Mouse (Mus musculus): ENCODE data around the gene Capn8. TPM values are rescaled to one million over a fixed set of nuclear protein-coding genes. Genes with fewer than 3 reads are reported as not detected.

Gene Capn8
- polyA plus RNA-seq, 1 experiment: 0.12 TPM

GRCm38 (mm10) chr1:182561945-182562514 is 2.8 kb upstream of the Capn8 start:
- H3K4me1 ChIP-seq (replicated peaks; ENCODE audit: control insufficient read depth, insufficient read depth, low read length): peaks cover 5% of the 10 kb centered on the region; the same call in 1 of the 2 replicates
- no peaks in the 10 kb centered on the region for H3K27me3 ChIP-seq (ENCODE audit: control insufficient read depth, insufficient read depth, low read length)
- no peaks in the 10 kb centered on the region for H3K36me3 ChIP-seq (ENCODE audit: control insufficient read depth, insufficient read depth, low read length)
- no peak overlapping the region for H3K27ac ChIP-seq (ENCODE audit: control insufficient read depth, insufficient read depth, low read length)
- 82% methylated on average over 11 of the region's 11 CpGs for WGBS
- TF ChIP-seq POLR2A (IDR thresholded peaks at IDR 0.05; ENCODE audit: control insufficient read depth, extremely low read depth, insufficient read depth, low read length, poor library complexity): no peak
- TF ChIP-seq CTCF (IDR thresholded peaks at IDR 0.05; ENCODE audit: borderline replicate concordance, control insufficient read depth, extremely low read depth, insufficient read depth, low read length, poor library complexity): no peak
- DNase-seq: no peak
- no peak overlapping the region for H3K4me3 ChIP-seq (ENCODE audit: control insufficient read depth, insufficient read depth, low read length)

- Histone ChIP-seq H3K36me3 (ENCODE audit: control insufficient read depth, insufficient read depth, low read length) (no peaks in the 10 kb centered on the region), H3K4me3 (ENCODE audit: control insufficient read depth, insufficient read depth, low read length) (no peak overlapping the region), H3K27ac (ENCODE audit: control insufficient read depth, insufficient read depth, low read length) (no peak overlapping the region), H3K4me1 (replicated peaks; ENCODE audit: control insufficient read depth, insufficient read depth, low read length) (peaks cover 5% of the 10 kb centered on the region; the same call in 1 of the 2 replicates), H3K27me3 (ENCODE audit: control insufficient read depth, insufficient read depth, low read length) (no peaks in the 10 kb centered on the region)
- TF ChIP-seq CTCF (IDR thresholded peaks at IDR 0.05; ENCODE audit: borderline replicate concordance, control insufficient read depth, extremely low read depth, insufficient read depth, low read length, poor library complexity): no peak
- TF ChIP-seq POLR2A (IDR thresholded peaks at IDR 0.05; ENCODE audit: control insufficient read depth, extremely low read depth, insufficient read depth, low read length, poor library complexity): no peak
- 38% methylated on average over 16 of the region's 16 CpGs for WGBS
- no peak for DNase-seq
Measured at GRCm38 (mm10) chr1:182562576-182563370, 2.0 kb upstream of the Capn8 start.

GRCm38 (mm10) chr1:182565351-182565835 is 586 bp downstream of the Capn8 start:
- no peaks in the 10 kb centered on the region for H3K36me3 ChIP-seq (ENCODE audit: control insufficient read depth, insufficient read depth, low read length)
- no peak overlapping the region for H3K27ac ChIP-seq (ENCODE audit: control insufficient read depth, insufficient read depth, low read length)
- no peak overlapping the region for H3K4me3 ChIP-seq (ENCODE audit: control insufficient read depth, insufficient read depth, low read length)
- TF ChIP-seq CTCF (IDR thresholded peaks at IDR 0.05; ENCODE audit: borderline replicate concordance, control insufficient read depth, extremely low read depth, insufficient read depth, low read length, poor library complexity): no peak
- no peak for TF ChIP-seq POLR2A (IDR thresholded peaks at IDR 0.05; ENCODE audit: control insufficient read depth, extremely low read depth, insufficient read depth, low read length, poor library complexity)
- no peaks in the 10 kb centered on the region for H3K27me3 ChIP-seq (ENCODE audit: control insufficient read depth, insufficient read depth, low read length)
- 93% methylated on average over 6 of the region's 6 CpGs for WGBS
- no peak for DNase-seq
- peaks cover 3% of the 10 kb centered on the region; the same call in 1 of the 2 replicates for H3K4me1 ChIP-seq (replicated peaks; ENCODE audit: control insufficient read depth, insufficient read depth, low read length)

GRCm38 (mm10) chr1:182571148-182571547 is 6.3 kb downstream of the Capn8 start:
- no peaks in the 10 kb centered on the region for H3K27me3 ChIP-seq (ENCODE audit: control insufficient read depth, insufficient read depth, low read length)
- H3K4me1 ChIP-seq (replicated peaks; ENCODE audit: control insufficient read depth, insufficient read depth, low read length): no peaks in the 10 kb centered on the region
- DNase-seq: no peak
- TF ChIP-seq POLR2A (IDR thresholded peaks at IDR 0.05; ENCODE audit: control insufficient read depth, extremely low read depth, insufficient read depth, low read length, poor library complexity) (no peak), CTCF (IDR thresholded peaks at IDR 0.05; ENCODE audit: borderline replicate concordance, control insufficient read depth, extremely low read depth, insufficient read depth, low read length, poor library complexity) (no peak)
- H3K27ac ChIP-seq (ENCODE audit: control insufficient read depth, insufficient read depth, low read length): no peak overlapping the region
- WGBS: 92% methylated on average over 3 of the region's 3 CpGs
- no peak overlapping the region for H3K4me3 ChIP-seq (ENCODE audit: control insufficient read depth, insufficient read depth, low read length)
- H3K36me3 ChIP-seq (ENCODE audit: control insufficient read depth, insufficient read depth, low read length): no peaks in the 10 kb centered on the region

GRCm38 (mm10) chr1:182571973-182572372 is 7.2 kb downstream of the Capn8 start:
- H3K4me1 ChIP-seq (replicated peaks; ENCODE audit: control insufficient read depth, insufficient read depth, low read length): no peaks in the 10 kb centered on the region
- TF ChIP-seq CTCF (IDR thresholded peaks at IDR 0.05; ENCODE audit: borderline replicate concordance, control insufficient read depth, extremely low read depth, insufficient read depth, low read length, poor library complexity): no peak
- no peak for TF ChIP-seq POLR2A (IDR thresholded peaks at IDR 0.05; ENCODE audit: control insufficient read depth, extremely low read depth, insufficient read depth, low read length, poor library complexity)
- no peak overlapping the region for H3K4me3 ChIP-seq (ENCODE audit: control insufficient read depth, insufficient read depth, low read length)
- 93% methylated on average over 11 of the region's 11 CpGs for WGBS
- no peaks in the 10 kb centered on the region for H3K36me3 ChIP-seq (ENCODE audit: control insufficient read depth, insufficient read depth, low read length)
- no peak for DNase-seq
- H3K27ac ChIP-seq (ENCODE audit: control insufficient read depth, insufficient read depth, low read length): no peak overlapping the region
- H3K27me3 ChIP-seq (ENCODE audit: control insufficient read depth, insufficient read depth, low read length): no peaks in the 10 kb centered on the region

- DNase-seq: no peak
- H3K27me3 ChIP-seq (ENCODE audit: control insufficient read depth, insufficient read depth, low read length): no peaks in the 10 kb centered on the region
- H3K4me3 ChIP-seq (ENCODE audit: control insufficient read depth, insufficient read depth, low read length): no peak overlapping the region
- H3K4me1 ChIP-seq (replicated peaks; ENCODE audit: control insufficient read depth, insufficient read depth, low read length): no peaks in the 10 kb centered on the region
- H3K36me3 ChIP-seq (ENCODE audit: control insufficient read depth, insufficient read depth, low read length): no peaks in the 10 kb centered on the region
- TF ChIP-seq CTCF (IDR thresholded peaks at IDR 0.05; ENCODE audit: borderline replicate concordance, control insufficient read depth, extremely low read depth, insufficient read depth, low read length, poor library complexity) (no peak), POLR2A (IDR thresholded peaks at IDR 0.05; ENCODE audit: control insufficient read depth, extremely low read depth, insufficient read depth, low read length, poor library complexity) (no peak)
- 75% methylated on average over 8 of the region's 8 CpGs for WGBS
- H3K27ac ChIP-seq (ENCODE audit: control insufficient read depth, insufficient read depth, low read length): no peak overlapping the region
Measured at GRCm38 (mm10) chr1:182573856-182574665, 9.3 kb downstream of the Capn8 start.
